Mouse (Mus musculus) spleen, adult 2 months (tissue): Measurements from ENCODE around the gene Morc1.

ENCODE experiments used
- CTCF ChIP-seq: fragments of 200-500 bp; IDR thresholded peaks from 2 replicates; pipeline ENCODE4 v1.5.1; 2011; ENCODE audit warnings: mild to moderate bottlenecking, inconsistent platforms; ENCODE audit not compliant: insufficient read depth, insufficient read length, insufficient replicate concordance; ENCODE audit errors: extremely low read depth
- POLR2A ChIP-seq: fragments of 200-500 bp; IDR thresholded peaks from 2 replicates; pipeline ENCODE4 v1.6.1; 2011; ENCODE audit warnings: low read depth, low read length, inconsistent platforms

- TF ChIP-seq CTCF: no peak
- no peak for TF ChIP-seq POLR2A
These were observed 175.5 kb downstream of the Morc1 start for GRCm38 (mm10) chr16:48606476-48607038.
